Mouse (Mus musculus) 3T3-L1 (cell line): Measurements from ENCODE around the gene Olfr769.
"Not testable (repeated sequence)": the region's sequence is repeated elsewhere in the genome, so short reads cannot be mapped to it uniquely, and the experiment has no call there.

Experiments used
- DNase-seq: peaks from one replicate; pipeline ENCODE4 v3.0.0-alpha.2; 2015; ENCODE audit warnings: low read depth, low spot score

Olfr769 gene

DNA sequence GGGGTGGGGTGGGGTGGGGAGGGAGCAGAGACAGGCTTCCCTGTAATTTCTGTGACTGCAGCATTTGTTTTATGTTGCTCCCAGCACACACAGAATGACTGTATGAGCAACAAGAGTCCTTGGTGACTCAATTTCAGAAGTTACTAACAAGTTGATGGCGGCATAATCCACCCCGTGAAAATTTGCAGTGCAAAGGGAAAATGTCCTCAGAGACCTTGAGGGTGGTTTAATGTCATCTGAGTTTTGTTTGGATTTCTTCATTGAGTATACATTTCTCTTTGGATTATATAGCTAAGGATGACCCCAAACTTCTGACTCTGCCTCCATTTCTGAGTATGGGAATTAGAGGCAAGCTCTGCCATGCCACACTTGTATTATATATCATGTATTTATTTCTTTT, at the start of gene Olfr769:
TSS of gene Olfr769 (minus strand) at position 101 of the 400 bp plus-strand sequence.
- DNase-seq = no peak

DNA sequence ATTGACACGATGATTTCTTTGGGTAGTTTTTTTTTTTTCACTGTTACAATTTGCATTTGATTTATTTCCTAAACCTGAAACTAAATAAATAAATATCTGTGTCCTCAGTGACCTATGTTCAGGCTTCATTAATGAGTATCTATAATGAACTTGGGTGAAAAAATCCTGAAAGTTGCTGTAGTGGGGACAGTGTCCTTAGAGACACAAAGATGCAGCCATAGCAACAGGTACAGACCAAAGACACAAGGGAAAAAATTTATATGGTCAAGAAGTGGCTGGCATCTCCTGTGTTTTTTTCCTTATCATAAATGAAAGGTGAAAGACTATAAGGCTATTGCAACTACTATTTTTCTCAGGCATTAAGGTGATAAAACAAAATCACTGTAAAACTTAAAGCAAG, 47.0 kb upstream of the Olfr769 start, which contains the start of gene Olfr771:
TSS of gene Olfr771 (minus strand) at position 101 of the 400 bp plus-strand sequence.
- no peak for DNase-seq

DNA sequence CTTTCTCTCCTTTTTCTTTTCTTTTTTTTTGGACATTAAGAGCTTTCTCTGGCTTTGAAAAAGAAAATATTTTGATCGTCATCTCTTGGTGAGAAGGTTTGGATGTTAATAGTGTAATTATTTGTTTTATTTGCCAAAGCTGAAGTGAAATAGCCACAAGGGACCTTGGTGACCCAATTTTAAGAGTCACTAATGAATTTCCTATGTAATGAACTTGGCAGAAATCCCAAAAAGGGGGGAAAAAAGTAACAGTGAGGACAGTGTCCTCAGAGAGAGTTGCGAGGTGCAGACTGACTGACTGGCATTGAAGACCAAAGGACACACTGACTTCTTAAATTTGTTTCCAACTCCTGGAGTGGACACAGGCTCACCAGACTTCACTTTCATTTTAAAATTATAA, 21.2 kb upstream of the Olfr769 start, which contains the start of gene Olfr770:
TSS of gene Olfr770 (minus strand) at position 101 of the 400 bp plus-strand sequence.
- DNase-seq = no peak

DNA sequence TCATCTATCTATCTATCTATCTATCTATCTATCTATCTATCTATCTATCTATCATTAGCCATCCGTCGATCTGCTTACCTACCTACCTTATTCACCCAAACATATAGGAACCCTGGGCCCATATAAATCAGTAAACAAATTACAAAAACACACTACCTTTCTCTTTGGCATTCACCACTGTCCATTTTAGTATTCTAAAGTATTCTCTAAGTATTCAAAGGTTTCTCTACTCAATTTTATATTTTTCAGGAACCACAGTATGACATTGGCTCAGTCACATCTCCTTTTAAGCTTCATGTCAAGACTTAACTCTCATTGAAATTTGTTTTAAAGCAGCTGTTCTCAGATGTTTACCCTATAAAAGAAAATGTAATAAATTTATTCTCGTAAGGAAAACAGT, 2.5 kb downstream of the Olfr769 start:
- no peak for DNase-seq

DNA sequence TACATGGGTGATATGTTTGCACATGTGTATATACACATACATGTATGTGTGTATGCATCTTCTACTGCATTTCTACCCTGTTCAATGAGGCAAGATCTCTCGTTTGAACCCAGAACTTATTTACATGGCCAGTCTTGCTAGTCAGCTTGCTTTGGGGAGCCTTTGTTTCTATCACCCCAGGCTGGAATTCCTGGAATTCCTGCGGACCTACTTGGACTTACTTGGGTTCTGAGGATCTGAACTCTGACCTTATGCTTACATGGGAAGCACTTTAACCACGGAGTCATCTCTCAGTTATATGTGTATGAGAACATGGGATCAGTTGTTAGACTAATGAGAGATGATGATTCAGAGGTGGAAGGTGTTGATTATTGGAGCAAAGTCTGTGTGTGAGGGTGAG, 16.4 kb downstream of the Olfr769 start:
- peak; percentile 52 for DNase-seq

DNA sequence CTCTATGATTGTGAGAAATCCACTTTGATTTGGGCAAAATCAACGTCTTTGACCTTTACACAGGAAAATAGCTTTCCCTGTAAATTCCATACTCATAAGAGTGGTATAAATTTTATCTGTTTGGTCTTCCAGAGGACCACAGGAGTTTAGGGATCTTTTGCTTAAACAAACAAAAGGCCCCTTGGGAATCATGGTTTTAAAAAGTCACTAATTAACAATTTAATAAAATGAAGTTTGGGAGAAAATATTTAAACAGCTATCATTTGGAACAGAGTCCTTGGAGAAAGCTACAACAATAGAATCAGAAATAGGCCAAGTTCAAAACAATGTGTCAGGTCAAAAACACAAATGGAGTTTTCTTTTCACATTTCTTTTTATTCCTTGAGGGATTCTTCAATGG, 18.4 kb downstream of the Olfr769 start, which contains the start of gene Olfr768:
TSS of gene Olfr768 (minus strand) at position 101 of the 400 bp plus-strand sequence.
- DNase-seq = no peak

DNA sequence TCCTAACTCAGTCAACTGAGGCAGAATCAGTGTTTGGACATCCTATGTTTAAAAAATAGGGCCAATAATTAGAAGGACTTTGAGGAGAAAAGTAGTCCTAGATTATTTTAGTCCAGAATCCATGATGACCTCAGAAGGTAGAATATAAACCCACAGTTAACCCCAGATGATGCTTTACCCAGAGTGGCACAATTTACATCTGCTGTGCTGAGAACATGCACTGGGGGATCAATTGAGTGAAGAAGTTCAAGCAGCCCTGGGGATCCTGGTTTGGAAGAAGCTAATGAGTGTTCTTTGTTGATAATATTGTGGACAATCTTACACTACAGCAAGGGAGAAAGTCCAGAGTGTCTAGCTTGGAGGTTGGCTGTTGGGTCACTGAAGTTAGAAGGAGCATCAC, 34.9 kb downstream of the Olfr769 start, which contains the start of gene Olfr767:
TSS of gene Olfr767 (minus strand) at position 101 of the 400 bp plus-strand sequence.
- DNase-seq = not testable (repeated sequence)

DNA sequence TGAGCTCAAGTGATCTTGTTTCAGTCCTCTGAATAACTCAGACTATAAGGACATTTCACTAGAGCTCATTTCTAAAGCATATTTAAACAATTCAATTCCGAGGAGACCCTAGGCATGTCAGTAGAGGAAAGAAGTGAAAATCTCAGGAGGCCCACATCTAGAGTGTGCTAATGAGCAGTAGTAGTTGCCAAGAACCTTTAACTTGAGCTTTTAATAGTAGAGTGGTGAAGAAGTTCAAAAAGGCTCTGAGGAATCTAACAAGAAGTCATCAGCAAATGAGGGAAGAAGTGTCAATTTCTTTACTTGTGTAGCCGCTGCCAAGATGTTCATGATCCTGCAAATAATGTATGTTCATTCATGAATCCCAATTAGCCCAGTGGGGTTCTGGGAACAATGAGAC, 48.8 kb downstream of the Olfr769 start, which contains the start of gene Olfr766-ps1:
TSS of gene Olfr766-ps1 (minus strand) at position 101 of the 400 bp plus-strand sequence.
- DNase-seq = no peak
